Mouse (Mus musculus): Measurements from ENCODE around the gene Larp4b.

The Larp4b gene

DNA sequence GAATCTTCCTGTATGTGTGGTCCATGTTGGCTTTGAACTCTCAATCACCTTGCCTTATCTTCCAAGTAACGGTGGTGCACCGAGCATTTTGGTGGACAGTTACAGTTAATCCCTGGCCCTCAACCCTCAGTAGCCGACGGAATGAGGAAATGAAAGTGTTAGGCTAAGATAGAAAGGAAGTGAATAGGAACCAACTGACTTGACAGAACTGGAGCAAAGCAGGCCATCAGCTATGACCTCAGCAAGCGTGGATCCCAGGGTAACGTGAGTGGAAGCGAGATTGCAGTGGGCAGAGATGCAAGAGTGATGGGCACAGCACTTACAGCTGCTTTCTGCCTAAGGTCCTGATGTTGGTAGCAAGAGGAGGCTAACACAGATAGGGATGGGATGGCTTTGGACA is 31.5 kb downstream of the Larp4b start:
- DNase-seq, result no peak

GRCm38 (mm10) chr13:9127715-9128114 is 34.0 kb downstream of the Larp4b start:
- no peak for DNase-seq

DNA sequence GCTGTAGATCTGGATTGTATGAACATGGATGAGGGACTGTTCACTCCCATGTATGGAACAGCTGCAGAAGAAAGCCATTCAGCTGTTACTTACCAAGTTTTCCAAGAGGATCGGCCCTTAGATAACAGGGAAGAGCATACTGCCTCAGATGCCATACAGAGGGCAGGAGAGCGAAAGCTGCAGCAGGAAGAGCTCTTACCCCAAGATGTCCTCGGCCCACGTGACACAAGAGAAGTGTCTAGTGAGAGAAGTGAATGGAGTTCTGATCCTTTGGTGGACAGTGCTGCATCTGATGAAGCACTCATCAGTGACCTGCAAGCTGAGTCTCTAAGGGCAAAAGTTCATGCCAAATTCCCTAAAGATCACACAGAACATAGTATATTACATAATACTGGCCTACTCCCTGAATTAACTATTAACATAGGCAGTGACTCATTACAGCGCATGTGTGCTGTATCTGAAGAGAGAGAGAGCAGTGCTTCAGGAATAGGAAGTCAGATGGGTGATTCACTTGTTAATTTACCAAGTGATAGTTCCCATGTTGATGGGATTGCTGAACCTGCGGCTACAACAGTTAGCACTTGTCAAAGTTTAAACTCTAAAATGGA is 35.1 kb downstream of the Larp4b start:
- DNase-seq, result no peak

DNA sequence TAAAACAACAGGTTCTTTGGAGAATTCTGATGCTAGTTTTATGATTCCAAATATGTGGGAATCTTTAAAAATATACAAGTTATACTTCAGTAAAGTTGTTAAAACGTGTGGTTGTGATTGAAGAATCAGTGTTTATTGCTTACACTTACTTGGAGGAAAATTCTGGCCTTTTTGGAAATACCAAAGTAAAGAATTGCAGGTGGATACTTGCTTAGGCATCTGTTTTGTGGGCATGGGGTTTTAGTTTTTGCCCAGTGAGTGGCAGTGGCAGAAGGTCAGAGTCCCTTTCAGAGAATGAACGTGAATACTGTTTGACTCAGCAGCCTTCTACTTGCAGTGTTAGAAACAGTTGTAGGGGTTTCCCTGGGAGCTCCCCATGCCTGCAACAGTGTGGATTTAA is 40.7 kb downstream of the Larp4b start:
- no peak for DNase-seq

DNA sequence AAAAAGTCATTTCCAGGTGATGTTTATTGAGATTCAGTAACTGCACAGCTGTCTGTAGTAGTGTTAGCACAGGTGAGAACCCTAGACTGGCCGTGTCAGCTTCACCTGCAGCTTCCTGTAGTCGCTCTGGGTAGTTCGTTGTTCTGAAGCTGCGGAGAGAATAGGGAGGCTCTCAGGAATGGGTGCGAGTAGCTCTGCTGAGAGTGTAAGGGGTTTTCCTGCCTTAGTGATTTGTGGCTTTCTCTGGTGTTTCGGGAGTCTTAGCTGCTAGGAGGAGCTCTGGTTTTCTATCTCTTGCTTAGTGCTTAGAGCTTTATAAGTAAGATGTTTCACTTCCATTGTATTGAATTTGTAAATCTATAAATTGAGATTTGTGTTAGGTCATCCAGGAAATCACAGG is 42.4 kb downstream of the Larp4b start:
- no peak for DNase-seq

DNA sequence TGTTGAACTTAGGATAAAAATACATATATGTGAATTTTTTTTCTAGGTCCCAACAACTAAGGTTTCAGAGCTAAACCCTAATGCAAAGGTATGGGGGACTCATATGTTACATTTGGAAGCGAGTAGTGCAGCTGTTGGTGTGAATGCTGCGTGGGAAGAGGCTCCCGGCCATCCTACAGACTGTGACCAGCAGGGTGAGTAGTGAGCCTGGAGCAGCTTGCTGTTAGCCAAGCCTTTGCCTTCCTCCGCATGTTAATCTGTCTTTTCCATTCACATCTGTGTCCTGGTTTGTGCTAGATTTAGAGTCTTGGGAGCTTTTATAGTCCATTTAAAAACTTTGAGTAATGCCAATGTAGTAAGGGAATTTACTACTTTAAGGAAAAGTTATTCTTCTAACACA is 43.1 kb downstream of the Larp4b start:
- DNase-seq, result peak; percentile 71

DNA sequence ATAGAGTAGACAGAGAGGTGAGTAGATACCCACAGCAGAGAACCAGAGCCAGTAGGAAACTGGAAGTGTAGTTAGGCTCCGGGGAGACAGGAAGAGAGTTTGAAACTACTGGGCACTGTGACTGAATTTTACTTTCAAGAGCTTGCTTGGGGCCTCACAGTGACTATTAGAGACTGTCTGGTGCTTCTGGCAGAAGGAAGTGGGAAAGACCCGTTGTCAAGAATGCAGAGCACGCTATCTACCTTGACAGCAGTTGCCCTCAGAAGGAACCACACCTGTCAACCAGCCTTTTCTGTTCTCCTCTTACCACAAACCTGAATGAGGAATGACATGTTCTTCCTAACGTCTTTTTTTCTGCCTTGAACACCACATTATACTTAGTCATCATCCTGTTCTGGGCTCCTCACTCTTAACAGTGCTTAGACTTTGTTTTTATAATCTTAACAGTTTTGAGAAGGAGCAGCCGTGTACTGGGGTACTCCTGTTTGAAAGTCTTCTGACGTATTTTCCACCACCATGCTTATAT is 45.8 kb downstream of the Larp4b start:
- DNase-seq, result no peak

- peak; percentile 50 for DNase-seq
These were observed 46.5 kb downstream of the Larp4b start for GRCm38 (mm10) chr13:9140204-9140603.

GRCm38 (mm10) chr13:9142371-9142770 is 48.7 kb downstream of the Larp4b start:
- DNase-seq, result no peak

- DNase-seq, result no peak
These were observed 55.1 kb downstream of the Larp4b start for GRCm38 (mm10) chr13:9148830-9149229.

- DNase-seq, result no peak
These were observed 56.0 kb downstream of the Larp4b start for GRCm38 (mm10) chr13:9149473-9150217.

DNA sequence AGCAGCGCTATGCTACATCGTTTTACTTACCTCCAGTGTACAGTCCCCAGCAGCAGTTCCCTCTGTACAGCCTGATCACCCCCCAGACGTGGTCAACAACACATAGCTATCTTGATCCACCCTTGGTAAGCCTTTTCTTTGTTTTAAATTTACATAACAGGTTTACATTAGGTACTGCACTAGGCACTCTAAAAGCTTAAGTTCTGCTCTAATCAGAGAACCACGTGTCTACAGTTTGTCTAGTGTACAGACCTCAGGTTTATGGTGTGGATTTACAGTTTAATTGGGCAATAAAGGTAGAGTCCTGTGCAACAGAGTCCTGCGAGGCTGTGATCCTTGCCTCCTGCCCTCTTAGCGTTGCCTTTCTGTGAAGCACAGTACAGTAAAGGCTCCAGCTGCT is 57.4 kb downstream of the Larp4b start:
- no peak for DNase-seq

DNA sequence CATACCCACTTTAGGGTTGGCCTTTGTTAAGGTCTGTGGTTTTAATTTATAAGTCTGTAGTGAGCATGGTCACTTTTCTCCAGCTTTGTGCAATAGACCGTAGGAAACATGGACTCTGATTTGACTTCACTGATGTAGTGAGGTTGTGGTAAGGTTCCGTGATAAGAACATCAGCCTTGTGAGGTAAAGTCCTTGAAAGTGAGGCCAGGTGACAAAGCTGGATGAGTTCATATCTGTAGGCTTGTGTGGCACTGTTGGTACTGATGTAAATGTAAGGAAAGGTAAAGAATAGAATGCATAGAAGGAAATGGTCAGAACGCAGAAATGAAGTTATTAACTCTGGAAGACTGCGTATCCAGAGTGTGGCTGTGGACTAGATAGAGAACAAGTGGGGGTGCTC is 57.9 kb downstream of the Larp4b start:
- DNase-seq, result no peak

DNA sequence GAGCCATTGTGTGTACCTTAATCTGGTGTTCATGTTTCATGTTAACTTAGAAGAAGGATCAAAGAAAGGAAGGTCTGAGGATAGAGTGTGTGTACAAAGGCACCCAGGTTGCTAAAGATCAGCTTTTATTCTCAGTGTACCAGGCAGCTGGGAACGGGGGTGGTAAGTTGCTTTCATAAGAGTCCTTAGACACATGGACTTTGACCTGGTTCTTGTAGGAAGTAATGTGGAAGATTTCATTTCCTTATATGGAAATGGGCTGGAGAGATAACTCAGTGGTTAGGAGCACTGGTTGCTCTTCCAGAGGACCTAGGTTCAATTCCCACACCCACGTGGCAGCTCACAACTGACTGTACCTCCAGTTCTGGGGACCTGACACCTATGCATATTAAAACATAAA is 58.6 kb downstream of the Larp4b start:
- no peak for DNase-seq

DNA sequence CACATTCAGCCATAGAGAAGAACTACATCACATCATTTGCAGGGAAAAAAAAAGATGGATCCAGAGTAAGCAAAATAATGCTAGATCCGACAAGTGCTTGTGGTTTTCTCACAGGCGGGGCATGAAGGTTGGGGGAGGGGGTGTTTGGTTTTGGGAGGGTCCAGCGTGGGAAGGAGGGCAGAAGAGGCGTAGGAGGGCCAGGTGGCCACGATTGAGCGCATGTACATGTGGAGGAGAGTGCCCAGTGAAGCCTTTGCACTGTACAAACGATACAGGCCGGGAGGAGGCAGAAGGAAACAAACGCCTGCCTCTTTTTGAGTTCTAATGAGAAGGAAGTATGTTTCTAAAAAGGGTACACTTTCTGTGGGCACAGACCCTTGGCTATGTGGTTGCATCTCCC is 60.1 kb downstream of the Larp4b start:
- DNase-seq, result no peak

DNA sequence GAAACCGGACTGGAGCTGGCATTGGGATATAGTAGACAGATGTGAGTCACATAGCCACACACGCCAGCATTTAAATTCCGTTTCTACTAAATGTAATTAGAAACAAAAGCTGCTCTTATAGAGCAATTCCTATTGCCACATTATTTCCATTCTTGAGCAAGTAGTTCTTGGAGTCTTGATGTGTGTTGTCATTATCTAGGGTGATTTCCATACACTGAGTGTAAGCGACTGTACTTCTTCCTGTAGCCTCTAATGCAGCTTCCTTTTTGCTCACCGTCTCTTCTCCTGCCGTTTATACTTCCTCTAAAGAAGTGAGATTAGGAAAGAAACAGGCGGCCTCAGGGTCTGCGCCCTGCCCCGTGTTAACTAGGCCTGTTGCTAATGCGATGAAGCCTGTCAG is 65.6 kb downstream of the Larp4b start:
- no peak for DNase-seq

- DNase-seq, result no peak
These were observed 69.2 kb downstream of the Larp4b start for GRCm38 (mm10) chr13:9162888-9163287.

DNA sequence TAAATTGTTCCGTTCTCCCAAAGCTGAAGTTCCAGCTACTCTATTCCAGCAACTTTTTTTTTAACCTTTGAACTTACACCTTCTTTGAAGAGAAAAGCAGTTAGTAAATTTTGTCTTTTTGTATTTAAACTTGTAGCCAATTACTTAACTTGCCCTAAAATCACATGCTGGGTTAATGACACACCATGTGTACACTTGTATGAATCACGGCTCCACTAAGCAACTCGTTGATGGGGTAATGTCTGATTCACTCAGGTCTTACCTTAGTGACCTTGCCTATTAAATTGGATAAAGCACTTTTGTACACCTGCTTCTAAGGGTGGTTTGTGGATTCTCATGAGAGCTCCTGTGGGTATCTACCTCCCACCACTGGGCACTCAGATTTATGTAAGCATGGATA is 74.2 kb downstream of the Larp4b start:
- DNase-seq, result no peak

- DNase-seq, result no peak
These were observed 75.9 kb downstream of the Larp4b start for GRCm38 (mm10) chr13:9169616-9170015.

GRCm38 (mm10) chr13:9170726-9171125 is 77.0 kb downstream of the Larp4b start:
- no peak for DNase-seq

DNA sequence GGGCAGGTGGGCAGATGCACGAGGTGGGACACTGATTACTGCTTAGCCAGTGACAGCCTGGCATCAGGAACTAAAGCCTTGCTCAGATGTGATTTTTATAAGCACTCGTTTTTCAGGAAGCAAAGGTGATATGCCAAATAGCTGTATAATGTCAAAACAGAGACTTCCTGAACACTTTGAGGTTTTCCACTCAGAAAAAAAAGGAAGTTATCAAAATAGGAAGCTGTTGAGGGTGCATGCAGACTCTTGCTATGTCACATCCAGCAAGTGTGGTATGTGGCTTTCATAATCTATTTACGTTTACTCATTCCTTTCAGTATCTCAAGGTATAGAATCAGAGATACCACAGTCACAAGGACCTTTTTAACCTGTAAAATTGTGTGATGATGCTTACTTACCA is 79.7 kb downstream of the Larp4b start:
- no peak for DNase-seq

GRCm38 (mm10) chr13:9175171-9175570 is 81.5 kb downstream of the Larp4b start:
- no peak for DNase-seq

DNA sequence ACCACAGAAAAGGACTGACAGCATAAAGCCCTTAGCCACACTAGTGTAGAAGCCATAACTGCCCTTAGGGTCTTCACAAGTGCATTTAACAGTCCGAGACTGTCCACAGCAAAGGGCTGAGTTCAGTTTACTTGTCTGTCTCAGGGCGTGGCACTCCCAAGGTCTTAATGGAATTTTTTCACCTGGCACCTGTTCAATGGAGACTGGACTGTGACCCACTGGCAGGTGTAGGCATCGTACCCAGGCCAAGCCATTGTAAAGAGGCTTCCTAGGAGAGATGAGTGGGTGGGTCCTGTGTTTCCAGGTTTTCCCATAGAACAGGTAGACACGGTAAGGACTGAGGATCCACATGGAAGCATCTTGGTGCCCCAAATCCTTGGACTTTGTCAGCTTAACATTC is 84.6 kb downstream of the Larp4b start:
- DNase-seq, result no peak

DNA sequence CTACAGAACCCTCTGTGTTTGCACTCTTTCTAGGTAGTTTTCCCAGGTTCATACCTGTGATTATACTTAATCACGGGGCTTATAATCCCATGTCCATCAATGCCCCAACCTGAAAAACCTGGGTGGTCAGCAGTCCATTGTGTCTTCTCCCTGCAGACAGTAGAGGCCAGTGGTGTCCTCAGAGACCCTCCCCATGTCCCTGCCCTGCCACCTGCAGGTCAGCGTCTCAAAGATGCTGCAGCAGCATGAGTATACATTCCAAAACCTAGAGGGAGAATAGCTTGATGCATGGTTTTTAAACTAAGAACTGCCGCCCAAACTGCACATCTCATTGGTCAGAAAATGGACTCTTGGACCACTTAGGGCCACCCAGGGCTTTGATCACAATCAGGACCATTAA is 85.0 kb downstream of the Larp4b start:
- no peak for DNase-seq

GRCm38 (mm10) chr13:9180221-9180620 is 86.5 kb downstream of the Larp4b start:
- DNase-seq, result no peak

Measured in right cerebral cortex, adult 18-20 months (tissue).